Mouse (Mus musculus) cortical plate, adult 2 months (tissue): ENCODE data around the gene Dgcr2.

Experiments used
- CTCF ChIP-seq: fragments of 200-500 bp; IDR thresholded peaks from 2 replicates; pipeline ENCODE4 v1.5.1; 2011; ENCODE audit warnings: mild to moderate bottlenecking, control low read depth, low read length; ENCODE audit not compliant: insufficient read depth; ENCODE audit errors: extremely low read depth
- POLR2A ChIP-seq: fragments of 200-500 bp; IDR thresholded peaks from 2 replicates; pipeline ENCODE4 v1.6.1; 2011; ENCODE audit warnings: mild to moderate bottlenecking, low read length, control low read depth; ENCODE audit not compliant: insufficient read depth; ENCODE audit errors: extremely low read depth

- TF ChIP-seq POLR2A (no peak), CTCF (no peak)
Measured at GRCm38 (mm10) chr16:17890917-17891566, 7.3 kb downstream of the Dgcr2 start.
